Mouse (Mus musculus) CH12.LX (cell line): Measurements from ENCODE around the gene Aaed1.

Experiments
- CTCF ChIP-seq, 2 experiments: IDR thresholded peaks in 1 of 2; conservative IDR thresholded peaks in 1 of 2; 2 replicates each; pipeline ENCODE4 v1.5.1; 2011 to 2012; ENCODE audit warnings: low read depth in 2 of 2, low read length in 2 of 2, improper control_type of control experiment in 1 of 2, inconsistent platforms in 1 of 2, mild to moderate bottlenecking in 1 of 2, moderate library complexity in 1 of 2
- MAFK ChIP-seq: IDR thresholded peaks from 2 replicates; pipeline ENCODE4 v1.6.1; 2011; ENCODE audit warnings: low read length, improper control_type of control experiment; ENCODE audit not compliant: insufficient replicate concordance
- SIN3A ChIP-seq: IDR thresholded peaks from 2 replicates; pipeline ENCODE4 v1.6.1; 2012; ENCODE audit warnings: low read length, improper control_type of control experiment, inconsistent platforms
- SMC3 ChIP-seq: IDR thresholded peaks from 2 replicates; pipeline ENCODE4 v1.6.1; 2011; ENCODE audit warnings: low read depth, low read length, improper control_type of control experiment

GRCm38 (mm10) chr13:64310585-64310984 is 1.9 kb downstream of the Aaed1 start:
- no peak for TF ChIP-seq CTCF (conservative IDR thresholded peaks at IDR 0.05 in 1 of 2, IDR thresholded peaks at IDR 0.05 in 1 of 2; ENCODE audit: low read depth in 2 of 2, low read length in 2 of 2)
- TF ChIP-seq SIN3A: no peak
- TF ChIP-seq MAFK: no peak
- TF ChIP-seq SMC3: no peak
